Mouse (Mus musculus): ENCODE measurements around the gene Sox5.

Sox5 gene

DNA sequence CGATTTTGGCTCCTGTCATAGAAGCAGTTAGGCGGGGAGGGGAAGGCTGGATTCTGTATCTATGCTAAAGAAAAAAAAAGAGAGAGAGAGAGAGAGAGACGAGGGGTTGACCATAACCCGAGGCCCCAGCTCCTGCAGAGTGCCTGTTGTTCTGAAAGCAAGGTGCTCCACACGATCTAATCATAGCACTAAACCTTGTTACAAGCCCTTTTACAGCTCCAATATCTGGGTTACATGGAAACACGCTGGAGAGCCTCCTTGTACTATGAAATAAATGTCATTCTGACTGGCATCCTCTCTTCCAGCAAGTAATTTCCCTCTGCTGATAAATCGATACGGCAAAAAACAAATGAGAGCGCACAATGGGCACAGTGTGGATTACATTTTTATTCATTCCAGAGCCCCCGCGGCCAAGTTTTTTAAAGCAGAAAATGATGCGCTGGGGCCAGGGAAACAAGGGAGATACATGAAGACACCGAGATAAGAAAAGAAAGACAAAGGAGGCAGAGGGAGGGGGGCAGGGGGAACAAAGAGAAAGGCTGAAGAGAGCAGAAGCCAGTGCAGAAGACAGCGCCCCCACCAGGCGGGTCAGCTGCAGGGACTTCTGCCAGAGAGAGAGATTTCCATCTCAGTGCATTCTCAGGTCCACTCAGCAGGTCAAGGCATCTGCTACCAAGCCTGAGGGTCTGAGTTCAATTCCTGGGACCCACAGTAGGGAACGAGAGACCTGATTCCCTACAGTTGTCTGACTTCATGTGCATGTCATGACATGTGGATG is 304.3 kb downstream of the Sox5 start:
- DNase-seq, result no peak

DNA sequence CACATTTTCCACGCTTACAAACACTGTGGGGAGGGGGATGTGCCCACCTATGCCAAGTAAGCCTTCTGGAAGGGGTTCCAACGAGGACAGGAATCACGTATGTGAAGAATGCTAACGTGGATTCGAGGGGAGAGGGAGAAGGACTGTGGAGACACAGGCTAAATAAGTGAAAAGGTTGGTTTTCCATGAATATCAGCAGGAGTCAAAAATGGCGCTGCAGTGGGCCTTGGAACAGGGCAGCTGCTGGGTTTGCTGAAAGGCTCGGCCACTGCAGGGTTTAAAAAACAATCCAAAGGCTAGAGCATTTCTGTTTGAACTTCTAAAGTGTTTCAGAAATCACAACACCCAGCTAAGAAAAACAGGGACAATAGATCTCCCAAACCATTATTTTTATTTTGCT is 308.3 kb downstream of the Sox5 start:
- no peak for DNase-seq

DNA sequence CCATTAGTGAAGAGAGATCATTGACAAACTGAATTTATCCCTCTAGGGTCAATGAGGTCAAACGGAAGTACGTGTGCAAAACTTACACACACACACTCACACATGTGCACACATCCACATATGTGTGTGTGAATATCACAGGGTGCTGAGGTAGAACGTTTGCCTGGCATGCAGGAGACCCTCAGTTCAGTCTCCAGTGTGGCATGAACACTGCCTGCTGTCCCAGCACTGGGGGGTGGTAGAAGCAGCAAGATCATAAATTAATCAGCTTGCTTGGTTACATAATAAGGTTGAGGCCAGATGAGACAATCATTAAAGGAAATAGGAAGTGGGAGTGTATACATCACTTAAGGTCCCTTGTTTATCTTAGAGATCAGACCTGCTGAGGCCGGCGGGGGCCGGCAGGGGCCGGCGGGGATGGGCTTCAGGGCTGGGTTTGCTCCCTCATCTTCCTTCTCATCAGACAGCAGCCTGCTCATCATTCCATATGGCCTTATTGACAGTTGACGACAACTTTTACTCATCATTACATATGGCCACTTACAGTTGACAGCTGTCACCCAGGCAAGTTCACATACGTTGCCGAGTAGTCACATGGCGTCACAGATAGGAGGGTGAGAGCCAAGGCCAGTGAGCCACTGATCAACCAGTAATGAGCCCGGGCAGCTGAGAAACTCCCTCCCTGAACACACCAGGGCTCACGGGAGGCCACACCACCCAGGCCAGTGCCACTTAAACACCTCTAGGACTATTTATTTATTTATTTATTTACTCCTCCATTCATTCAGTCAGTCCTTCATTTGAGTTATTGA is 309.5 kb downstream of the Sox5 start:
- DNase-seq, result no peak

DNA sequence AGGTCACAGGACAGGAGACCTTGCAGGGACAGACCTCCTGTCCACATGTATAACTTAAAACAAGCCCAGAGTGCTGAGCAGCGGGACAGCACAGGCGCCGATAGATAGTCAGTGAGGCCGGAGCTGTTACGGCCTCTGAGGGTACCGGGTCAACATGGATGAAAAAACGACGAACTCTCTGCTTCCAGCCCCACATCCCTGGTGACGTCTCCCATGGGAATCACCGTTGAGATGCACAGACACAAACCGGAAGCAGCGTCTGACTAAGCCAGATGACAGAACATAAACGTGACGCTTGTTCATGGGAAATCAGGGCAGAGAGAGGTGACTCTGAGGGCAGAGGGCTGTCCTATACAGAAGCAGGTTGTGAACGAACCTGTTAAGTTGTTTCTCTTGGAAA is 315.1 kb downstream of the Sox5 start:
- no peak for DNase-seq

DNA sequence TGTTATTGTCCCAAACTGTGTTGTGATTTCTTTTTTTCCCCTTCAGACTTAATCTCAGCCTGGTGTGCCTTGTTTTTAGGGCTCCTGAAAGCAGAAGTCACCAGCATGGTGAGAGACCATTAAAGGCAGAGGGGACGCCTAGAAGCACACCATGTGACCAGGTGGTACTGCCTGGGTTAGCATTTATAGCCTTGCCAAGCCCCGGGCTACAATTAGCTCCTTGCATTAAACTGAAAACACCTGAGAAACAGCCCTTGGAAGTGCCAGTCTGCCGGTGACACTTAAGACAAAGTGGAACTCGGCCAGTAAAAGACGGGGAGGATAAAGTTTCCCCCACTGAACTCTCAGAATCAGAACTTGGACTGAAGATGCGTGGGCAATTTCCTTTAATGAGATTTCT is 318.1 kb downstream of the Sox5 start:
- no peak for DNase-seq

DNA sequence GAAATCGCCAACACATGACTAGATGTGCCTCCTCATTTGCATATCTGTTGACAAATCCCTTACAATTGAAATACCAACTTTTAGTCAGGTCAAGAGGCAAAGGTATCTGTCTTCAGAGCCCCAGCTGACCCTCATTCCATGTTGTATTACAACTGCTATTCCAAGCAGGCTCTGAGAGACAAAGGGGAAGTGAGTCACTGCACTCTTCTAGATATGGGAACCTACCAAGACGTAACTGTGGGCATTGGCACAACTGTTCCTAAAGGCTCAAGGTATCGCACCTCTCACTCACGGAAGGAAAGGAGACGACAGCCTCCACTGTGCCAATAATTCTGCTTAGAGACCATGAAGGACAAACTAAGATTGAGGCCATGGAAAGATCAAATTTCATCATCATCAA is 318.5 kb downstream of the Sox5 start:
- DNase-seq, result no peak

DNA sequence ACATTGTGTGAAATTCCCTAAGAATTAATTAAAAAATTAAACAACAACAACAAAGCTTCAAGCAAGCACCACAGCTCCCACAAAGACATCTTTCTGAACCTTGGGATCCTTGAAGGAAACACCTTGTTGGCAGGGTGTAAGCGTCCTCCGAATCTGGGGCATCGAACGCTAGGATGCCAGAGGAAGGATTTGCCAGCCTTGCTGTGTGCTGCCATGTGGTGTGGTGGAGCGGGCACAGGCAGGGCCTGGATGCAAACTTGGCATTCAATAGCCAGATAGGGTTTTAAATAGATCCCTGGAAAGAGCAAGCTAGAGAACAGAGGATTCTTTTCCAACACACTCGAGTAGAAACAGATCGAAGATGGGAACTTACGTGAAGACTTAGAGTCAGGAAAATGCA is 322.3 kb downstream of the Sox5 start:
- DNase-seq, result no peak

DNA sequence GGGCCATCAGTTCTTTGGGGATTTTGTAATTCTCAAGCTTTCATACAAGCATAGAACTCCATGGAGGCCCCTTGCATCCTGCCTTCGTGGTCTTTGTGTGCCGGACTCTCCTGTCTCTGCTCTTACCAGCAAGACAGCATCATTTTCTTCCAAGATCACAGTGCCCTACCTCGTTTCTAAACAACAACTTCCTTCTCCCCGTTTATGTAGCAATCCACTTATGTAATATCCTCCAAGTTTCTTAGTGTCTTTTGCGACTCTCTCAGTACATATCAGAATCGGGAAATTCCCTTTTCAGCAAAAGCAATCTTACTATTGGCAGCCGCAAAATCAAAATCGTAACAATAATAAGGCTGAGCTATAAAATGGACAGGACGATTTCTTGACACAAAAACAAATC is 324.3 kb downstream of the Sox5 start:
- no peak for DNase-seq

DNA sequence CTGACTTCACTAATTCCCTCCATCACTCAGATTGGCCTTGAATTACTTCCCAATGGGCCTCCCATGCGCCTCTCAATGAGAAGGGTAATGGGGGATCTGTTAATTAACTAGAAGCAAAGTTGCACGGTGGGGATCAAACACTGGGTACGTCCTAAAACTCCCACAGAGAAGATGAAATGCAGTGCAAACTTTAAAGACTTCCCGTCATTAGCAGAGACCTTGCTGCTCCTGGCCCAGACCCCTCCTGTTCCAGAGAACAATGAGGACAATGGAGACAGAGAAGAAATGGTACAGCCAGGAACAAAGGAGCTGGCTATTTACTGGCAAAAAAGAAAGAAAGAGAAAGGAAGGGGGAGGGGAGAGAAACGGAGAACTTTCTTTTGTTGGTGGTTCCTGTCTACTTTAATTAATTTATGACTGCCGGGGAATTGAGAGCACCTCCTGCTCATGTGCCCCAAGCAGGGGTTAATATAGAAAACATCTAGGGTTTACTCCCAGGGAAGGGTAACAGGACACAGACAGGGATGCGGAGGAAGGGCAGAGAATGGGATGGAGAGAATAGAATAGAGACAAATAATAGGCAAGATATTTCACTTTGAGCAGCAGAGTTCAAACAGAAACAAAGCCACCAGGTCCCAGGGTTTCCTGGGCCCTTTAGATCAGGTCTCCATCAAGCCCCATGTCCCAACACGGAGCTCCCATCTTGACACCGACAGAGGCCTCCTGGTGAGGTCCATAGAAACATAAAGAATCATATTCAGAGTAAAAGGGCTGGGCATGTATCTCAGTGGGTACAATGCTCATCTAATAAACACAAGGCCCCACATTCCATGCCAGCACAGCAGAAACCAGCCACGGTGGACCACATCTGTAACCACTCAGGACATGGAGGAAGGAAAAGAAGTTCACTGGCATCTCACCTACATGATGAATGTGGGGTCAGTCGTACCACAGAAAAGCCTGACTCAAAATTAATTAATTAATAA is 327.2 kb downstream of the Sox5 start:
- DNase-seq, result no peak

DNA sequence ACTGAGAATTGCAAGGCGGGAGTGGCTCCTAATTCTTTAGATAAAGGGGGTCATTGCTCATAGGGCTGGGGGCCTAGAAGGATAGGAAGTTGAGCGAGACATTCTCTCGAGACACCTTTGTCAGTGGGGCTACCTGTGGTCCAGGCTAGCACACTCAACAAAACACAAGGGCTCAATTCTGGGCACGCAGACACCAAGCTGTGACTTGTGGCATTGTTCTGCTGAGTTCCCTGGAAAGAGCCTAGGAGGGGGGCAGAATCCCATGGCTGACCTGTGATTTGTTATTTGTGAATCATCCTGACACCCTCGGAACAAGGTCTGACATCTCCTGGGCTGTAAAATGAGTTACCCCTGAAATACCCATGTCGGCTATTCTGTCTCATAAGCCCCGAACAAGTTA is 328.2 kb downstream of the Sox5 start:
- DNase-seq, result no peak

DNA sequence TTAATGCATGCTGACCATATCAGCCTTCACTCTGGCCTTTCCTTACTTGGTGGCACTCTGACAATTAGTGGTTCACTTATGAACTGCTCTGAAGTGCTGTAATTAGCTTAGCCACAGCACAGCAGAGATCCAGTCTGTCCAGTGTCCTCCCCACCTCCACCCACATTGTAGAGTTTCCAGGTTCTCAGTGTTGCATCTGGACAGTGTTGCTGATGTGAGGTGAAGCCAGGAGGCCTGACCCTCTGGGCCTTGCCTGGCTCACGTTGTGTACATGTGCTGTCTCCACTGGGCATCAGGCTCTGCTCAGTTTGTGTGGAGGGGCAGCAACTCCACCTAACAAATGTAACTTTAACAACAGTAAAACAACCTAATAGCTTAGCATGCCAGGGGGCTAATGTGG is 328.6 kb downstream of the Sox5 start:
- DNase-seq, result no peak

DNA sequence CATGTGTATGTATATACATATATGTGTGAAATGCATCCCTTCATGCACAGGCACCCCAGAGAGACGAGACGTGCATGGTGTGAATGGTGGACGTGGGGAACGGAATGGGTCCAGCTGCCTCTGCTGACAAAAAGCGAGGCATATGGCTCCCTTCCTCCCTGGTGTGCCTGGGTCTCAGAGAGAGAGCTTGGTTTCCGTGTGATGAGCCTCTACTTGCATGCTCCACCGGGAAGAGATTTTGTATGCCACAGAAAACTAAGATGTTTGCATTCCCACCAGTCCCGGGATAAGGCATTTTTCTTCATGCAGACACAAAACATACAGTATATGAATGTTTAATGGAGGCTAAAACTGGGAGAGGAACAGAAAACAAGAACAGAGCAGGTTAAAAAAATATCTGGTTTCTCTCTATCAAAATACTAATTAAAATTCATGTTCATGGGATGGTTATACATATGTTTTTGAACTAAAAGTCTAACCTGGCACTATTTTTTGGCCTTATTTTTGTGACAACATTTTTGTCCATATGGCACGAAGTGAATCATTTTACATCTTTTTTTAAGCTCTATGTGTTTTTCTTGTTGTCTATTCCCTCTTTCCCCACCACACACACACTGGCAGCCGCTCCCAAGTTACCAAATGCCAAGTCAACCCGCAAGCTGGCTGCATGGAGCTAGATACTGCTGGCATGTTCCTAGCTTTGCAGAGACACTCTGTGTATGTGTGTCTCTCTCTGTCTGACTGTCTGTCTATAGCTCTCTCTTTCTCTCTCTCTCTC is 329.4 kb downstream of the Sox5 start:
- DNase-seq, result no peak

DNA sequence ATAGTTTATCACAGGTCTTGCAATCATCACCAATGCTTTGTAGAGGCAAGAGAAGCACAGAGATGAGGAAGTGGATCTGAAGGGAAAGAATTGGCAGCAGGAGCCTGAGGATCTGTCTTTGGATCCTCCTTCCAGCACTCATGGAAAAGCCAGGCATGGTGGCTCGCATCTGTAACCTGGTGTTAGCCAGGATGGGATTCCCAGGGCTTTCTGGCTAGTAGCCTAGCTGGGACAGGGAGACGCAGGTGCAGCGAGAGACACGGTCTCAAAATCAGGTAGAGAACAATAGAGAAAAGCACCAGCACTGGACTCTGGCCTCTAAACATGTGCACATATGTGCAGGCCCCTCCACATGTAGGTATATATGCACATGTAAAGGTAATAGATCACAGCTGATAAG is 330.1 kb downstream of the Sox5 start:
- no peak for DNase-seq

DNA sequence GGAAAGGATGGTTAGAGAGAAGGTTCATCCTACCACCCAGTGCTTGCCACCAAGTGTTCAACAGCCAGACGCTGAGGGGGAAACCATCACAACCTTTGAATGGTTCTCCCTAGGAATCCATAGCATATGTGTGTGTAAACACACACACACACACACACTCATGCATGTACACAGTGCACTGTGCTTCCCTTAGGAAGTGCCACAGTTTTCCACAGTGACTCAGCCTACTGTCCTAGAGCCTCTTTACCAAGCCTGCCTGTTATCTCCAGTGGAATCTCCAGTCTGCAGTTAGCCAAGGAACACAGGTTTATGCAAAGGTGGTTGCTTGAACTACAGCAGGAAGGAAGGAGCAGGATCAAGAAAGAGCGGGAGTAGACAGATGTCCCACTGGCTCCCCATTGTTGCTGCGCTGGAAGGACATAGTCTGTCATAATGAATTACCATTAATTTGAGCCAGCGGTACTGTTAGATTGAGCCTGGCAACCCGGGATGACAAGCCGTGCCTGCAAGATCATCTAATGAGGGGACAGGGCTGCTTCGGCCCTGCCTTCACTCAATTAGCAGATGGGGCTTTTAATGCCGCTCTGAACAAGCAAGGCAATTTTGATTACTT is 335.9 kb downstream of the Sox5 start:
- no peak for DNase-seq

DNA sequence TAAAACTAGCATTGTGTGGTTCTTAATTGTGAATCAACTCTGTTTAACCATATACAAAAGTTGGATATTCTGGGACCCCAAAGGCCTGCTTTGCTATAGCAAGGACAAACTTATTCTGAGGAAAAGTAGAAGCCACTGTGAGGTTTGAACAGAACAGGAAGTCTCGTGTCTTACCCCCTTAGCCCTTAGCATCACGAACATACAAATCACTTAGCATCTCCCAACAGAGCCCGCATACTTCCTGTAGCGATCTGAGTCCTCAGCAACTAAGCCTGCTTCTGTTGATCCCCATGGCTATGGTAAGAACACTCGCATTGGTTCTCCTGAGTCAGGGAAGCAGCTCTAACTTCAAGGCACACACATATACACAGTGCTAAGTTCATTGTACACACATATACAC is 337.4 kb downstream of the Sox5 start:
- DNase-seq, result no peak

DNA sequence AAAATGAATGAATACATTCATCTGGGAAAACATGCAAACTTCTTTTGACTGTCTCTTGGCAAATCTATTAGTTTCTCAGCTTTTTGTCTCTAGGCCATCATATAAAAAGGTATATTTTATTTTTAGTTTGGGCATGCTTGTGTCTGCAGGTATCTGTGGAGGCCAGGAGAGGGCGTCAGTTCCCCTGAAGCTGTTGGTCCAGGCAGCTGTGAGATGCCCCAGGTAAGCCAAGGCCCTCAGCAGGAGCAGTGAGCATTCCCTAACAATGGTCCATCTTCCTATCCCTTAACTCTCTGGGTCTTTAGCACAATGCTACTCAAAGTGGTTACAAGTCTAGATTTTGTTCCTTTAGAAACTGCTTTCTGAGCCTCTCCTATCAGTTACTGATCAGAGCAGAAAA is 338.1 kb downstream of the Sox5 start:
- no peak for DNase-seq

DNA sequence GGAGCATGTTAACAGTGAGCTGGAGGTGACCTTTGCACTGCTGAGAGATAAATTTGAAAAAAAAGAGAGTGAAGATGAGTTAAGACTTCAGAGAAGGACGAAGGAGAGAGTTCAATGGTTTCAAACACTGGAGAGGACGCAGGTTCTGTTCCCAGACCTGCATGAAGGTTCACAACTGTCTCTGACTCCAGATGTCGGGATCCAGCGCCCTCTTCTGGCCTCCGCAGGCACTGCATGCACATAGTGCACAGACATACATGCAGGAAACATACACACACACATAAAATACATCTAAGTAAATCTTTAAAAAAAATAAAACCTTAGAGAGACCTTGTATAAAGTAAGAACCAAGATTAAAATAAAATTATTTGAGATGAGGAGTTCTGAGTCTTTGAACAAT is 352.5 kb downstream of the Sox5 start:
- no peak for DNase-seq

DNA sequence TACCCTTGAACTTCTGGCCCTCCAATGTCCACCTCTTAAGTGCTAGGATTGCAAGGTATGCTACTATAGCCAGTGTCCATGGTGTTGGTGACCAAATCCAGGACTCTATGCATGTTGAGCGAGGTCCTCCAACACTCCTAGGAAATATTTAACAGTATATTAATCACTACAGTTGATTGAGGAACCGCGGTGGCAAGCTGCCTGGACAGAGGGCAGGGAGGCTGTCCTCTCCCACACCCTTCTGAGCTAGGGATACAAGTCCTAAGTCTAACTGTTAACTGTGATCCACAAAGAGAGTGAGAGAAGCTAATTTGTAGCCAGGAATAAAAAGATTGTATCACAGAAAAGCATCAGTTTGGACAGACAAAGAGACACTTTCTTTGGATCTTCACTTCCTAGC is 373.7 kb downstream of the Sox5 start:
- DNase-seq, result no peak

DNA sequence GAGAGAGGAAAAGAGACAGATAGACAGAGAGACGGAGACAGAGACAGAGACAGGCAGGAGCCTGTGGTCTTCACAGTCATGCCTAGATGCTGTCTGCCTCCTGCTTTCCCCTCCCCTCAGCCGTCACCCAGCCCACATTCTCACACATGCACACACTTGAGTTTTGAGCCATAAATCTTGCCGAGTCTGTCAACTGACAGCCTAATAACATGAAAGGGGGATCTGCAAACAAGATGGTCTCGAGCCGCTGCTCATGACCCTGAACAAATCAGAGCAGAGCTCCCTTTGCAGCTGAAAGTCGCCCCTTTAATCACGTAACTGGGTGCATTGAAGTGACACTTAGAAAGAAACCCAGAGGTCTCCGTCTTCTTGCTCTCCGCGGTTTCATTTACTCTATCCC is 383.7 kb downstream of the Sox5 start:
- no peak for DNase-seq

DNA sequence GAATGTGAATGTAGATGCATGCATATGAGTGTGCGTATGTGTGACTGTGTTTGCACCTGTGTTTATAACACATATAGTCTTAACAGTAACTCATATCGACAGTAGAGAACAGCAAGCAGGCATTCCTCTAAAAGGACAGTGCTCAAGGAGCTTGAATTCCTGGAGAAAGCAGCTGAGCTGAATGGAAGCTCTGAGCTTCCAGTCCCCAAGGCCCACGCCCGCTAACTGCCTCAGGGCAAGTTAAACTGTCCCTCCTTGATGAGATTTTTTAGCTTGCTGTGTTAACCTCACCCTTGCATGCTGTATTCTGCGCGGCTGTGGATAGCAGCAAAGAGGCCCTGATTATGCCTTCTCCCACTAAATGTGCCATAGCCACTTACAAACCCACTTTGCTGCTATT is 388.6 kb downstream of the Sox5 start:
- no peak for DNase-seq

DNA sequence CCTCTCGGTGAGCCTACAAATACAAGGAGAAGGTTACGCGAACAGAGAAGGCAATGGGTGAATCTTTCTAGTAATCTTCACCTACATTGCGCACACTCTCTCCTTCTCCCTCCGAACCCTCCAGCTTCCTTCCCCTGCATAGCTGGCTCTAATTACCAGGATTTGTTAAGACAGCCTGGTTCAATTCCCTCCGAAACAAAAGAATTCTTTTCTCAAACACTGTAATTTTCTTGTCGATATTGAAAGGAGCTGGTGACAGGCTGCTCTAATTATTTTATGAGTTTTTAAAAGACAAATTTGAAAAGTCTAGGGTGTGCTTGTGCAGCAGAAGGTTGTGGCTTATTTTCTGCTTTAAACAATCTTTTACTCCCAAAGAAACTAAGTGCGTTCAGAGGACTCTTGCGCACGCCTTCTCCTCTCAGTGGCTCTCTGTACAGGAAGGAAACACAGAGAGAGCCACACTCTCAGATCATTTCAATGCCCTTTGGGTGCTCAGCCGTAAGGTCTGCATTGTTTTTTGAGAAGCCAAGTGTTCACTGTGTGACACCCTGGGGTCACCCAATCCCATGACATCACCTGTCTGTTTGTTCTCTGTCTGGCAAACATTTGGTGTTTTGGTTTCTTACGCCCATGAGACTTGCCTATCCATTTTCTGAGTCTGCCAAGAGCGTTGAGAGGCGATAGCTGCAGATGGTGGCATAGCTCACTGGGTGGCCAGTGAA is 392.3 kb downstream of the Sox5 start:
- DNase-seq, result no peak

All from lung, postnatal 10 days (tissue).